Mouse (Mus musculus): ENCODE results near the gene Cfap61.

The Cfap61 gene

GRCm38 (mm10) chr2:145949475-145950068 lies 15.0 kb downstream of the Cfap61 start:
- DNase-seq (ENCODE audit: low spot score in 2 of 2): no peak

- DNase-seq (ENCODE audit: low spot score in 2 of 2): no peak
These were observed 15.7 kb downstream of the Cfap61 start for GRCm38 (mm10) chr2:145950239-145950638.

GRCm38 (mm10) chr2:145952726-145953125 lies 18.1 kb downstream of the Cfap61 start:
- no peak for DNase-seq (ENCODE audit: low spot score in 2 of 2)

GRCm38 (mm10) chr2:145955844-145956243 lies 21.3 kb downstream of the Cfap61 start:
- DNase-seq (ENCODE audit: low spot score in 2 of 2): no peak

GRCm38 (mm10) chr2:145956318-145956717 lies 21.7 kb downstream of the Cfap61 start:
- no peak for DNase-seq (ENCODE audit: low spot score in 2 of 2)

- DNase-seq (ENCODE audit: low spot score in 2 of 2): no peak
These were observed 22.9 kb downstream of the Cfap61 start for GRCm38 (mm10) chr2:145957450-145957849.

GRCm38 (mm10) chr2:145958097-145958496 lies 23.5 kb downstream of the Cfap61 start:
- DNase-seq (ENCODE audit: low spot score in 2 of 2): no peak

GRCm38 (mm10) chr2:145958551-145958950 lies 24.0 kb downstream of the Cfap61 start:
- DNase-seq (ENCODE audit: low spot score in 2 of 2): no peak

GRCm38 (mm10) chr2:145961861-145962260 lies 27.3 kb downstream of the Cfap61 start:
- DNase-seq (ENCODE audit: low spot score in 2 of 2): no peak

GRCm38 (mm10) chr2:145970751-145971150 lies 36.2 kb downstream of the Cfap61 start:
- DNase-seq (ENCODE audit: low spot score in 2 of 2): no peak

GRCm38 (mm10) chr2:145971237-145972010 lies 36.8 kb downstream of the Cfap61 start:
- no peak for DNase-seq (ENCODE audit: low spot score in 2 of 2)

- DNase-seq (ENCODE audit: low spot score in 2 of 2): no peak
These were observed 38.0 kb downstream of the Cfap61 start for GRCm38 (mm10) chr2:145972571-145972970.

GRCm38 (mm10) chr2:145979616-145980015 lies 45.0 kb downstream of the Cfap61 start:
- DNase-seq (ENCODE audit: low spot score in 2 of 2): no peak

GRCm38 (mm10) chr2:145980881-145981280 lies 46.3 kb downstream of the Cfap61 start:
- no peak for DNase-seq (ENCODE audit: low spot score in 2 of 2)

- no peak for DNase-seq (ENCODE audit: low spot score in 2 of 2)
These were observed 47.1 kb downstream of the Cfap61 start for GRCm38 (mm10) chr2:145981699-145982112.

- DNase-seq (ENCODE audit: low spot score in 2 of 2): no peak
These were observed 47.9 kb downstream of the Cfap61 start for GRCm38 (mm10) chr2:145982317-145983045.

- DNase-seq (ENCODE audit: low spot score in 2 of 2): no peak
These were observed 53.2 kb downstream of the Cfap61 start for GRCm38 (mm10) chr2:145987757-145988156.

- no peak for DNase-seq (ENCODE audit: low spot score in 2 of 2)
These were observed 55.9 kb downstream of the Cfap61 start for GRCm38 (mm10) chr2:145990446-145990845.

- DNase-seq (ENCODE audit: low spot score in 2 of 2): no peak
These were observed 61.9 kb downstream of the Cfap61 start for GRCm38 (mm10) chr2:145996472-145996871.

GRCm38 (mm10) chr2:145997956-145998525 lies 63.5 kb downstream of the Cfap61 start:
- DNase-seq (ENCODE audit: low spot score in 2 of 2): no peak

GRCm38 (mm10) chr2:146008801-146009200 lies 74.2 kb downstream of the Cfap61 start:
- DNase-seq (ENCODE audit: low spot score in 2 of 2): no peak

- DNase-seq (ENCODE audit: low spot score in 2 of 2): no peak
These were observed 75.2 kb downstream of the Cfap61 start for GRCm38 (mm10) chr2:146009596-146010349.

Data from heart, adult 9 months (tissue).